Mouse (Mus musculus): ENCODE measurements around the gene Sh3gl1.

DNA sequence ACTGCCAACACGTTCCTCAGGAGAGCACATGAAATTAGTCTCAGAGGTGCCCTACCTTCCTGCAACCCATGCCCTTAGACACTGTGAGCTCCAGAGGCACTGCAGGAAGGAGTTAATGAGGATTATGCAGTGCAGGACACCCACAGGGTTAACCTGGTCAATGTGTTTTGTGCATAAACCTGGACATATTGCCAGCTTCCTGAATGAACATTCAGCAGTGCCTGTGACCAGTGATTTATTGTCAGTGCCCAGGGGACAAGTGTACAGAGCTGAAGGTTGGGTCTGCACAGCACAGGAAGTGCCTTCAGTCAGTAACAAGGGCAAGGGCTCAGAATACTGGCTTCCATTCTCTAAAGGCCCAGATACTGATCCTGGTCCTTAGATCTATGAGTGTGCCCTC lies 9.6 kb downstream of the Sh3gl1 start:
- TF ChIP-seq POLR2A (IDR thresholded peaks at IDR 0.05; ENCODE audit: borderline replicate concordance, insufficient read depth, low read length): no peak
- TF ChIP-seq CTCF (IDR thresholded peaks at IDR 0.05; ENCODE audit: borderline replicate concordance, insufficient read depth, low read depth, low read length): no peak
